Mouse (Mus musculus) bone marrow macrophage, adult 2 months (primary cell): ENCODE data around the gene Efnb2.

Source experiments
- CTCF ChIP-seq: IDR thresholded peaks from 2 replicates; pipeline ENCODE4 v1.5.1; 2012; ENCODE audit warnings: low read depth, mild to moderate bottlenecking, low read length, moderate library complexity
- POLR2A ChIP-seq: IDR thresholded peaks from 2 replicates; pipeline ENCODE4 v1.6.1; 2012; ENCODE audit warnings: mild to moderate bottlenecking, low read depth, low read length, borderline replicate concordance

DNA sequence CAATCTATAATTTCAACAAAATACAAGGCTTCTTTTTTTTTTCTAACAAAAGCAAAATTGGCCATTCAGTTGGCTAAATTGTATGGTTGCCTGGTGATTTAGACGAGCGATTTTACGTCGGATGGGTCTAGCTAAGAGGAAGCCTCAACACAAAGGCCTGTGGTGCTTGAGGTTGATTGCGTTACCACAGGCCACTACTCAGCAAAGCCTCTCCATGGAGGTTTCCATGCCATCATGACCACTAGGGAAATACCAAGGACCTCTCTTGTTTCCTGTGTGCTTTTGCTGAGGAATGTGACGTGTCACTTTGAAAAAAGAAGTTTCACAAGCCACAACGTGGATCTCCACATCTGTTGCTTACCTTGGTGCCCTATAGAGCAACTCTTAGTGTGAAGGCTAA, 67.2 kb downstream of the Efnb2 start:
- no peak for TF ChIP-seq CTCF
- no peak for TF ChIP-seq POLR2A
